Mouse (Mus musculus) heart, postnatal 4 days (tissue): ENCODE measurements at regions not wholly inside any gene's neighbourhood (a gene's known extent, or its start where the extent isn't known, plus 50 kb on each side); places are given as distances from the start of the nearest gene placed in this dataset.

Experiments
- DNase-seq: peaks from one replicate; pipeline ENCODE4 v3.0.0; 2021

DNA sequence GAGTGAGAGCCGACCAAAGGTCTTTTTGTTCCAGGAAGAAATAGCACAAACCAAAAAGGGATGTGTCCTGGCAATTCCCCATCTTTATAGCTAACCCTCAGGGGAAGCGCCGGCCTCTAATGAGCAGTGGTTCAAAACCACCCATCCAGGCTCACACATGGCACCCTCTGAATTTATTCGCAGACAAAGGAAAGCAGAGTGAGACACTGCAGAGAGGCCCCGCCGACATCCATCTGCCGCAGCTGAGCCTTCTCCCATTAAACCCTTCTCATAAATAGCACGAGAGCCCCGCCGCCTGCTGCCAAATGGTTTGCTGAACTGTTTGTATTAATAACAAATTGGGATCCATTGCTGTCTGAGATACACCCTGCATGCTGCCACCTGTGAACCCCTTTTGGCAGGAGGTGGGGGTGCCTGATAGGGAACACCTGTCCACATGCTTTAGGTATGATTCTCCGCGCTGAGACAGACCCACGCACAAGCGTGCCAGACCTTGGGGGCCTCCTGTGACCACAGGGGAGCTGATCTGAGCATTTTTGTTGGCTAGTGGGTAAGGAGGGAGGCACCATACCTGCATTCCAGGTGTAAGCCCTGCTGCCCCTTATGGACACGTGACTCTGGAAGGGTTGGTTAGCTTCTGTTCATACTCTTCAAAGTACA is 422.6 kb upstream of the Castor2 start:
- DNase-seq, result no peak

GRCm38 (mm10) chr5:133675636-133676035 is 423.9 kb upstream of the Castor2 start:
- no peak for DNase-seq

GRCm38 (mm10) chr5:133666473-133666872 is 433.0 kb upstream of the Castor2 start:
- DNase-seq, result peak; percentile 61

DNA sequence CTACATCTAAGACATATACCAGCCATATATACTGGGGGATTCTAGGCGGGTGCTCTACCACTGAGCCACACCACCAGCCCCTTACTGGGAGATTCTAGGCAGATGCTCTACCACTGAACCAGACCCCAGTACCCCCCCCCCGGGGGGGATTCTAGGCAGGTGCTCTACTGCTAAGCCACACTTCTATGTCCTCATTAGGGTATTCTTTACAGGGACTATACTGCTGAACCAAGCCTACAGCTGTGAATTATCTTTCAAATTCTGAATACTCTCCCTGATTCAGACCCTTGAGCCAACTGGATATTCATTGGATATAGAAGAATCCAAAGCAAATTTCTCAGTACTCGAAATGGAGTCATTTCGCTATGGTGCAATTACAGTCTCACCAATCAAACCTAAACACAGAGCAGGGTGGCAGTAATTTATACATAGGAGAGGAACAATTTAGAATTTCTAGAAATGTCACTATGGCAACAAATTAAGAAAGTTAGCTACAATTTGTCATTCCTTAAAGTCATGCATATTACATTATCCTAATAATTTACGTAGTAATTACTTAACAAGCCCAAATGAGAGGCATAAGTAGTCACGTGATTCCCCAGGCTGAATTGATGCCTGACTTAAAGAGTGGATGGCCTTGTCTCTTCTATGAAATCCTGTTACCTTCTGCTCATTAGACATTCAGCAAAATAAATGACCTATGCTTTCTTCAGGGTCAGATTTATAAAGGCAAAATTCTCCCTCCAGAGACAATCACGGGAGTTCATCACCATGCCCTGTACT is 436.8 kb upstream of the Castor2 start:
- DNase-seq, result no peak

- DNase-seq, result no peak
Observed at GRCm38 (mm10) chr5:133660351-133660750, 439.2 kb upstream of the Castor2 start.

DNA sequence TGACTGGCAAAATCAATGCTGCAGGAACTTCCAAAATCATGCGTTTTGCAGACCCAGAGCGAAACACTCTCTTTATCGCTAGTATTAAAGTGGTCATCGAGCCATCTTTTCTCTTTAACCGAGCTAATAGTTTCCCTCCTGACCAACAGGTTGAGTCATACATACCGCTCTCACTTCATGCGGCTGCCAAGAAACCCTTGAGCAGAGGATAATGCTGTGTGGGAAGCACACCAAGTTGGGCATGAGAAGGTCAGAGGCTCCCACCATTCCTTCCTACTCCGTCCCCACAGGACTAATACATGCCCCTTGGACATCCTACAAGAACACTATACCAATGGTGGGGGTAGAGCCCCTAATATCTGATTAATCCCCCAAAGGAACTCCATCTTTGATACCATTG is 442.7 kb upstream of the Castor2 start:
- DNase-seq, result peak; percentile 15

GRCm38 (mm10) chr5:133653431-133653830 is 446.1 kb upstream of the Castor2 start:
- no peak for DNase-seq

- no peak for DNase-seq
Observed at GRCm38 (mm10) chr5:133650246-133650645, 449.3 kb upstream of the Castor2 start.

GRCm38 (mm10) chr5:133645696-133646195 is 453.8 kb upstream of the Castor2 start:
- no peak for DNase-seq

- no peak for DNase-seq
Observed at GRCm38 (mm10) chr5:133643326-133643725, 456.2 kb upstream of the Castor2 start.

DNA sequence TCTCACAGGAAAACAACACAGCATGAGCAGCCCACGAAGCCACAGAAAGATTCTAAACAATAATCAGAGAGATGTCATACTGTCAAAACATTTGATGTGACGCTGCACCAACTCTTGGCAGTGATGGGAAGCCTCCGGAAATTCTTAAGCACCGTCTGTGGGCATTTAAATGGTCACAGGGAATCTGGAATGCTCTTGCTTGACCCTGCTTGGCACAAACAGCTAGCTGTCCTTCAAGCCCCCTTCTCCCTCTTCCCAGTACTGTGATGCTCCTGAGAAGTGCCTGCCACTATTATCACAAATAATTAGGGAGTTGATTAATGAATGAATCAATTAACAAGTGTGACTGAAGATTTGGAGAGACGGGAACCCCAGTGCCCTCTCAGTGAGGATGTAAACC is 465.0 kb upstream of the Castor2 start:
- no peak for DNase-seq

- no peak for DNase-seq
Observed at GRCm38 (mm10) chr5:133631812-133632211, 467.7 kb upstream of the Castor2 start.

DNA sequence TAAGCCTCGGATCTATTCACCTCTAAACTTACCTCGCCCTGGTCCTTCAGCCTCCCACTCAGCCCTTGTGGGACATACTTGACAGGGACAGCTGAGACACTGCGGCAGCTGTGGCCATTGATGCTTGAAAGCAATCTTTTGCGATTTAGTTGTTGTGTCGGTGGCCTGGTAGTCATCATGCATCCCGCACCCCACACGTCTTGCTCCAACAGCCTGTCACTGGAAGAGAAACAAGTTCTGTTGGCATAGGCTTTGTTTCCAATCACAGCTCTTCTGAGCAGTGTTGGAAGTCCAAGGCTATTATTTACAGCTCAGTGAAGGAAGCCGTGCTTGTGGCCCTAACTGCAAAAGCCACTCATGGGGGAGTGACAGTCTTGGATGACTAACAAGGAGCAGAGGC is 480.2 kb upstream of the Castor2 start:
- no peak for DNase-seq

DNA sequence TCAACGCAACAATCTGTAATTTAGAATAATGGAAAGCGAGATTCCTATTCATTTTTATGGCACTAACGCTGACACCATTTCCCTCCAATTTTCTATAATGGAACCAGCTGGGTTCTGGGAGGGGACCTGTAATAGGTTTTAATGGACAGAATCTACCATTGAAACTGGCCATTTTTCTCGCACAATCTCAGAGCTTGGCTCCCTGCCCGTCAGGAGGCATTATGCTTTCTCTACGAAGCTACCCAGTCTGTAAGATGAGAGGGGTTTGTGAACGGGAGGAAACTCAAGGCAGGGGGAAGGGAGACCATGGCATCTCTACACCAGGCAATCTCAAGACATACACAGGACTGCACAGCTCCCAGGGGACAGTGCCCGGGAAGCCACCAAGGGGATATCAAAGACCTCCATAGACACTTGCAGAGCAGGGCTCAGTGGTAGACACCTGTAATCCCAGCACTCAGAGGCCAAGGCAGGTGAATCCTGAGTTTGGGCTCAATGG is 498.2 kb upstream of the Castor2 start:
- no peak for DNase-seq

DNA sequence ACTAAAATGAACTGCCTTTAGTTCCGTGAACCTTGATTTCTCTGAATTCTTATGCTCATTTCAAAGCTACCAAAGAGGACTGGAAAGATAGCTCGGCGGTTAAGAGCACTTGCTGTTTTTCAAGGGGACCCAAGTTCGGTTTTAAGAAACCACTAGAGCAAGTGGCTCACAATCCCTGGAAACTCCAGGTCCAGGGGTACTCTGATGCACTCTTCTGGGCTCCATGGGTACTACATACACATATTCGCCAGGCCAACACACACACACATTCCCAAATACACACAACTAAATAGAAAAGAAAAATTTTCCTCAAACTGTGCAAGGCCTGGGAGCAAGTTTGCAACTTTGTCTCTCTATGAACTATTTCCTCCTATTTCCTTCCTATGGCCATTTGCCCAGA is 498.9 kb upstream of the Castor2 start:
- peak; percentile 11 for DNase-seq

DNA sequence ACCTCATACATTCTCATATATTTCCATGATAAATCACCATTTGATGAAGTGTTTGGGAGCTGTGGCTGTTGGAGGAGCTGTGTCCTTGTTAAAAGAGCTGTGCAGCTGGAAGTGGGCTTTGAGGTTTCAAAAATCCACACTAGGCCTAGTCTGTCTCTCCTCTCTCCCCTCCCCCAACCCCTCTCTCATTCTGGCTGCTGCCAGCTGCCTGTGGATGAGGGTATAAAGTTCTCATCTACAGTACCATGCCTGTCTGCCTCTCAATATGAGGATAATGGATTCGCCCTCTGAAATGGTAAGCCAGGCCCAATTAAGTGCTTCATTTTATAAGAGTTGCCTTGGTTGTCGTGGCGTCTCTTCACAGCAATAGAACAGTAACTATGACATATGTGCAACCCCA is 501.4 kb upstream of the Castor2 start:
- DNase-seq, result no peak

- DNase-seq, result no peak
Observed at GRCm38 (mm10) chr5:133586492-133586891, 513.0 kb upstream of the Castor2 start.

- peak; percentile 66 for DNase-seq
Observed at GRCm38 (mm10) chr5:133585181-133585580, 514.3 kb upstream of the Castor2 start.

GRCm38 (mm10) chr5:133576595-133576994 is 522.9 kb upstream of the Castor2 start:
- DNase-seq, result no peak

- DNase-seq, result peak; percentile 24
Observed at GRCm38 (mm10) chr5:133569096-133569495, 530.4 kb upstream of the Castor2 start.

DNA sequence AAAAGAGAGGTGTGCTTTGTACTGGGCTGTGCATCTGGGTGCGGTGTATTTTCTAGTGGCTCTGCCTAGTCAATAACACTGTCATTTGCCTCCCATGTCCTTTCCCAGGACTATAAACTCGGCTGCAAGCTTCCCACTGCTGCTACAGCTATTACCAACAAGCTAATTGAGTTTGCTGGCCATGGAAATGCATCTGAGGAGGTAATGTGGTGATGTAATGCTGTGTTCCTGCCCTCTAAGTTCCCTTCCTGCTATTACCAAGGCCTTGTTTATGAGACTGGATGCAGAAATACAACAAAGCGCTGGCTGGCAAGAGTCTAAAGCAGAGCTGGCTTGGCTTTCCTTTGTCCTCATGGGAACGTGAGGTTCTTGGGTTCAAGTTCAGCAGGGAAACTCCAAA is 533.0 kb upstream of the Castor2 start:
- no peak for DNase-seq

DNA sequence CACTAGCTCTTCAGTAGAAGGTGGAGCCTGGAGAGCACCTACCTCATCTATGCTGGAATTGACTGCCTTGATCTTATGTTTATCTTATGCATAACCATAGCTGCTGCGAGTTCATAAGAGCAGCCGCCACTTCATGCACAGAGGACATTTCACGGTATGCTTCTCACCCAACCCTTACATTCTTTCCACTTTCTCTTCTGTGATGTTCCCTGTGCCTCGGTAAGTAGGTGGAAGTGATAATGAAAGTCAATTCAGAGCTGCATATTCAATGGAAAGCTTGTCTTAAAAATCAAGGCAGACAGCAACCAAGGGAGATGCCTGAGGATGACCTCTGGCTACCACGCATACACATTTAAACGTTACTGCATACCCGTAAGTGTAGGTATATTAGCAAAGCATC is 548.9 kb upstream of the Castor2 start:
- no peak for DNase-seq

GRCm38 (mm10) chr5:133542217-133542616 is 557.3 kb upstream of the Castor2 start:
- no peak for DNase-seq

DNA sequence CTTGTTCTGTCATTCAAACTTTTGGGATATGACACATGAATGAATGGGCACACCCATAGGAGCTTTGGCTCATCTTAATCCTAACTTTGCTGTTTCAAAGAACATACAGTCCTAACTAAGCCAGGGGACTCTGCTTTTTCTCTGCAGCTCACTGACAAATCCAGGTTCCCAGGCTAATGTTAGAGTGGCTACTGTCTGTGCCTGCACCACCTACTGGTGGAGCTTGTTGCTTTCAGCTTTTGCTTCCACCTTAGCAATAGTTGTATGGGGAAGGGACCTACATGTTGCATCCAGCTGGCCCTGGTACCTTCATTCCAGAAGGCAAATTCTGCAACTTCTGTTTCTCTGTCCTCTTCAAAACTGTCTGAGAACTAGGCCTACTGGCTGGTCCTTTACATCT is 566.8 kb upstream of the Castor2 start:
- peak; percentile 15 for DNase-seq
